Mouse (Mus musculus) kidney, postnatal 14 days (tissue): ENCODE measurements around the gene Ubxn4.
"Not testable (repeated sequence)": the region's sequence is repeated elsewhere in the genome, so short reads cannot be mapped to it uniquely, and the experiment has no call there.

Experiments
- DNase-seq: peaks from one replicate; pipeline ENCODE4 v3.0.0; 2022; ENCODE audit warnings: mixed read lengths

The Ubxn4 gene

GRCm38 (mm10) chr1:128243627-128243995, at the start of gene Ubxn4:
Gene Ubxn4, plus strand, starts transcription at chr1:128243964.
- no peak for DNase-seq

DNA sequence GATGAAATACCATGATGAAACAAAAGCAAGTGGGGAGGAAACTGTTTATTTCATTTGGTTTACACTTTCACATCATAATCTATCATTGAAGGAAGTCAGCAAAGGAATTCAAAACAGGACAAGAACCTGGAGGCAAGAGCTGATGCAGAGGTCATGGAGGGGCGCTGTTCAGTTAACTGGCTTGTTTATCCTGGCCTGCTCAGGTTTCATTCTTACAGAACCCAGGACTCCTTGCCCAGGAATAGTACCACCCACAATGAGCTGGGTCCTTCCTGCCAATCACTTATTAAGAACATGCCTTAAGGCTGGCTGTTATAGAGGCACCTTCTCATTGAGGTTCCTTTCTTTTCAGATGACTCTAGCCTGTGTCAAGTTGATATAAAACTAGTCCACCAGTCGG, 49.8 kb upstream of the Ubxn4 start:
- DNase-seq, result no peak

- DNase-seq, result no peak
These were observed 46.4 kb upstream of the Ubxn4 start for GRCm38 (mm10) chr1:128197353-128197752.

DNA sequence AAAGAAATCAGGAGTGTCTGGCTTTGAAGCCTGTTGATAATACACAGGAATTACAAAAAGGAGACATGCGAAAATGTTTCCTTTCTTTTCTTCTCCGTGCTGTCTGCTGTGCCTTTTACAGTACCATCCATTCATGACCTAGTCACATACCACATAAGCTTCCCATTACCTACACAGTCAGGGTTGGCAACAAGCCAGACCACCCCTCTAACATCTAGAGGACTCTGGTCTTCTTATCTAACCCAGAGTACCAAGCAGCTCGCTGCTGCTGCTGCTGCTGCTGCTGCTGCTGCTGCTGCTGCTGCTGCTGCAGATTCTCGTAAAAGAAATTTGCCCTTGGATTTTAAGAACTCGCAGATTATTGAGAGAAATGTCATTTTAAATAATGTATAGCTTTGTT, 30.5 kb upstream of the Ubxn4 start:
- no peak for DNase-seq

DNA sequence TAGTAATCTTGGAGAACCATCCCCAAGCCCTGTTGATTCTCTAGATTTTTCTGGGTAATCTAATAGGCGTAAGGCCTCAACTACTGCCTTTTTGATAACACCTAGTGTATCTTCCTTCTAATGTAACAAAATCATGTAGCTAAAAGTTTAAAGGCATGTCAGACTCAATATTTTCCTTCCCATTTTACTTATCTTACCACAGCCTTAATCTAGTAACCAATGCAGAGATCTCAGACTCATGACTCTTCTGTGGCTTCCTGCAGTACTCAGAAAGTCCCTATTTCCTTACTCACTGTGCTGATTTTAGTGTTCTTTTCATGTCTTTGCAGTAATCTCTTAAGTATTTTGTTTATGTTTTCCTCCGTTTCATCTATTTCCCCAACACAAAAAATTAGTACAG, 21.9 kb upstream of the Ubxn4 start:
- no peak for DNase-seq

GRCm38 (mm10) chr1:128223304-128223703, 20.5 kb upstream of the Ubxn4 start:
- no peak for DNase-seq

GRCm38 (mm10) chr1:128235181-128235580, 8.6 kb upstream of the Ubxn4 start:
- no peak for DNase-seq

DNA sequence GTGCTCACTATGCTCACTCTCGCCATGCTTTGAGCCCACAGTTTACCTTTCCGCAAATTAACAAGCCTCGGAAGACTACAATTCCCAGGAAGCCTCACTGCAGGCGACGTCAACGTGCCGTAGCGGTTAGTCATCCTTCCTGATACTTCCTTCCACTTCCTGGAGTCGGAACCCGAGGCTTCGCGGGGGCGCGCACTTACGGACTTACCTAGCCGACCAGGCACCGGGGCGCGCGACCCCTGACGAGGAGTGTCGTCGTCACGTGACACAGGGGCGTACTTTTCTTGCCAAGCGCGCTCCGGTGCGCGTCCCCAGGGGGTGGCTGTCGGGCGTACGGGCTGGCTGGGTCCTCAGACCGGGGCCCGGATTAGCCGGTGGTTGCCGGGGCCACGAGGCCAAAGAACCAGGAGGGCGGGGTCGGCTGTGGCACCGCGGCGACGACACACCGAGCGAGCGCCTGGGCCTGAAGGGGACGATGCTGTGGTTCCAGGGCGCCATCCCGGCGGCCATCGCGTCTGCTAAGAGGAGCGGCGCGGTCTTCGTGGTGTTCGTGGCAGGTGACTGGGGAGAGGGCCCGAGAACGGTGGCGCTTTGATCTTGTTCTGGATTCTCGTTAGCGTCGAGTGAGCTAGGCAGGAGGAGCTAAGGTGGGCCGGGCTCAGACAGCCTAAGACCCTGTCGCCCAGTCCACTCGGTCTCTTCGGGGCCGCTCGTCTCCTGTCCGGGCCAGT, 397 bp downstream of the Ubxn4 start:
- DNase-seq, result peak; percentile 98

DNA sequence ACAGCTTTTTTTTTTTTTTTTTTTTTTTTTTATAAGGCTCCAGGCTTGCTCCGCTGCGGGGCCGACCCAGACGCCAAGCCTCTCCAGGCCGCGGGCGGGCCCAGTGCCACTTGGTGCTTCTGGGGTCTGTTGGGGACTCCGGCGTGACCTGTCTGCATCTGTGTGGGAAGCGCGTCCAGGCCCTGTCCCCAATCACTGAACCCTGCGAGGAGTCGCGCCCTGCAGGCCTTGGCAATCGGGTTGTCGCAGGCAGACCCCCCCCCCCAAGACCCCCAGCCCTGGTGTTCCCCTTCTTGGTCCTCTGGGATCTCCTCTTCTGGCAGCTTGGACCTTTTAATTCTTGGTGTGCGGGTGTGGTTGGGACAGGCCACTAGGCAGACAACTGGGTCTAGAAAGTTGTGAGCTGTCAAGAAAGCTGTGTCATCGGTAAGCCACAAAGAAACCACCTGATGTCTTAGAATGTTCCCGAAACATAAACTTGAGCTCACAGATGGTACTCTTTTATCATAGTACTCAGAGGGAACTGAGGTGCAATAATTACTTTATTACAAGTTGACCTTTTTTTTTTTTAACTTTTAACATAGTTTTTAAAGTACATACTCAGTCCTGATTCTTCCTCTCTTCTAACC, 1.1 kb downstream of the Ubxn4 start:
- no peak for DNase-seq

DNA sequence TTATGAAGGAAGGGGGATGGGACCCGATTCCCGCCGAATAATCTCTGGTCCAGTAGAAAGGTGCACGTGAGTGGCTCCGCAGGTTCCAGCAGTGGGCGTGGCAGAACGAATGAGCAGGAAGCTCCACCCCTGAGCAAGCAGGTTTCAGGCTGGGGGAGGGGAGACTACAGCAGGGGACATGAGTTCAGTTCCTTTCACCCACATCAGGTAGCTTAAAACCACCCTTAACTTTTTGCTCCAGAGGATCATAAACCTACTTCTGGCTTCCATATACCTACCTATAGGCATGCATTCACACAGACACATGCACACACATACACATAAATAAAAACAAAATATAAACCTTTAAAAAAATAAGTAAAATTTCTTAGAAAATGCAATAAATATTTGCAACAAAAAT, 23.3 kb downstream of the Ubxn4 start:
- not testable (repeated sequence) for DNase-seq

DNA sequence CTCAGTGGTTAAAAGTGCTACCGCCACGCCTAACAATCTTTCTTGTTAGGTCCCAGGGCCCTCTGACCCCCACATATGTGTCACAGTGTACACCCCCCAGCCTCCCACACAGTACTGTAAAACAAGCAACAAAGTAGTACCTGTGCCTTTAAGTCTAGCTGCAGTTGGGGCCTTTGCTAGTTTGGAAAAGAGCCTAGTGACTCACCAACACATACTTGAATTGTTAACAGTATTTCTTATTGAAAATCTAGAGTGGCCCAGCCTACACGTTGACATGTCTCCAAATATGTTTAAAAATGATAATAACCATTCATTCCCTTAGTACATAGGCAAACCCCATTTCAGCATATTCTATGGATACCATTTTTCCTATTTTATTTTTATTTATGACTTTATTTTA, 27.0 kb downstream of the Ubxn4 start:
- no peak for DNase-seq

- DNase-seq, result no peak
These were observed 32.1 kb downstream of the Ubxn4 start for GRCm38 (mm10) chr1:128275908-128276307.

- no peak for DNase-seq
These were observed 34.8 kb downstream of the Ubxn4 start for GRCm38 (mm10) chr1:128278563-128278962.

DNA sequence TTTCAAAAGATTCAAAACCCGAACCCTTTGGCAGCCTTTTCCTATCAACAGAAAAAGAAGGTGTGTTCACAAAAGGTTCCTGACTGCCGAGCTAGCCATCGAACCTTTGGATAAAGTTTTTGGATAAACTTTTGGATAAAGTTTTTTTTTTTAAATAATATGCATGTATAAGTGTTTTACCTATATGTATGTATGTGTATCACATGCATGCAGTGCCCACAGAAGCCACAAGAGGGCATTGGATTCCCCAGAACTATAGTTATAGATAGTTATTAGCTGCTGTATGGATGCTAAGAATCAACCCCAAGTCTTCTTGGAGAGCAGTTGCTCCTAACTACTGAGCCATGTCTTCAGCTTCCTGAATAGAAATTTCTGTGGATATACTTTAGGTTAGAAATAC, 38.0 kb downstream of the Ubxn4 start:
- no peak for DNase-seq

DNA sequence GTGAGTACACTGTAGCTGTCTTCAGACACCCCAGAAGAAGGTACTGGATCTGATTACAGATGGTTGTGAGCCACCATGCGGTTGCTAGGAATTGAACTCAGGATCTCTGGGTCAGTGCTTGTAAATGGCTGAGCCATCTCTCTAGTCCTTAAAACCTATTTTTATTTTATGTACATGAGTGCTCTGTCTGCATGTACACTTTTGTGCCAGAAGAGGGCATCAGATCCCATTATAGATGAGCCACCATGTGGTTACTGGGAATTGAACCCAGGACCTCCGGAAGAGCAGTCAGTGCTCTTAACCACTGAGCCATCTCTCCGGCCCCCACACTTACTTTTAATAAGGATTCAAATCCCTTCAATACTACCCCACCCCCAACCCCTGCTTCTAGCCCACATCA, 39.2 kb downstream of the Ubxn4 start:
- no peak for DNase-seq

DNA sequence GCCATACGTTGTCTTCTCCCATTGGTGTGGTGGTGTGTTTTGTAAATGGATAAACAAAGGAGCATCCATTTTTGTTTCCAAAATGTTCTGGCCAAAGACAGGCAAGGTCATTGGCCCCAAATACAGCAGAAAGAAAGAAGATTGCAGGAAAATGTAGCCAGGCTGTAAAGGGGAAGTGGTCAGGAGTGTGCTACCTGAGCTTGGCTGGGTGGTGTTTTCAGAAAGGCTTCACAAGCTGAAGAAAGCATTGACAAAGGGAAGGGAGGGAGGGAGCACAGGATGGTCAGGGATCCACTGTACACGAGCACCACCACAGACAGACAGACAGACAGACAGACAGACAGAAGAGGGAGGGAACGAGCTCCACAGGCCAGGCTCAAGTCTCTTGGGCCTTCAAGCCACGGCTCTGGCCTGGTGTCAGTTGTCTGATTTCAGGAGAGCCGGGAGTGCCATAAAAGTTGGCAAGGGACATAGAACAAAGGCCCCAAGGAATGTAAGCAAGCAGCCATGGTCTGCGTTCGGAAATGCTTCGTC, 40.5 kb downstream of the Ubxn4 start:
- no peak for DNase-seq

DNA sequence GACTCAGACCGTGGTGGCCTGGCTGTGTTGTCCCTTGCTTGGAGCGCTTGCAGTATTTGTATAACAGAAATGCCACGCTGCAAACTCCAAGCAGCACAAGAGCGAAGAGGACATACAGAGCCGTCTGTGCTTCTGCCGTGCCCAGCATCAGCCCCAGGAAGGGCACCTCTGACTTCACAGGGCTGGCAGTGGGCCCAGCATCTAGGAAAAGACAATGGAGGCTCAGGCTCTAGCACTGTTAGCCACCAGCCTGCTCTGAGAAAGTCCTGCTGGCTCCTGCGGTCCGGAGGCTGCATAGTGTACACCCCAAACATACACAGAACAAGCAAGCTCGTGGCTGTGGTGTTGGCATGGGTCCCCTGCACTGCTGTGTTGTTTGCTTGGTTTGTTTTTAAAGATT, 41.4 kb downstream of the Ubxn4 start:
- DNase-seq, result no peak

DNA sequence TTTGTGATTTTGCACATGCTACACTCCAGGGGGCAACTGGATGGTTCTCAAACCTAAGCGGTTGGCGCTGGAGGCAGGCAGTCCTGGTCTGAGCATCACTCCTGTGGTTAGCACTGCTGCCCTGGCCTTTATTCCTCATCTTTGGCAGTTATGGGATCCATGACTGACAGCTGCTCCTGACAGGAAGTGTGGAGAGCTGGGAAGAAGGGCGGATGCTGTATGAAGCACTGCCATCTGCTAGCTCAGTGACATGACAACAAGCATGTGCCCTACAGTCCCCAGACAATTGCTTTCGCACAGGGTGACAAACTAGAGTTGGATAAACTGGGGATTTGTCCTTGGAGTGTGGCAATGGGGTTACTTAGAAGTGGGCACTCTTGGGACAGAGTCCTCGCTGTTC, 46.5 kb downstream of the Ubxn4 start:
- DNase-seq, result no peak

DNA sequence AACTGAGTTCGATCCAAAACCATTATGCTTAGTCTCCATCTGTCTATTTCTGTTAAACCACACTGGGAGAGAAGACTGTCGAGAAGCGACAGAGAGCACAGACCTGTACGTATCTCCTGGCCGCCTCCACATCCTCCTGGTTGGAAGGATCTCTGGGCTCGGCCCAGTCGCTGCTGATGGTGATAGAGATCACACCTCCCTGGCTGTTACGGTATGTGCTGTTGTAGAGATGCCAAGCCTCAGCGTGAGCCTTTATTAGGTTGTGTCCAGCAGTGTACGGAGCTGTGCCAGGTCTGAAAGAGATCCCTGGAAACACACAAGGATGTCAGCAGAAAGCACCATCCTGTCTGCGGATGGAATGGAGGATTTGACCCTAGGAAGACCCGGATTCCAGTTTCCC, 49.8 kb downstream of the Ubxn4 start:
- no peak for DNase-seq

DNA sequence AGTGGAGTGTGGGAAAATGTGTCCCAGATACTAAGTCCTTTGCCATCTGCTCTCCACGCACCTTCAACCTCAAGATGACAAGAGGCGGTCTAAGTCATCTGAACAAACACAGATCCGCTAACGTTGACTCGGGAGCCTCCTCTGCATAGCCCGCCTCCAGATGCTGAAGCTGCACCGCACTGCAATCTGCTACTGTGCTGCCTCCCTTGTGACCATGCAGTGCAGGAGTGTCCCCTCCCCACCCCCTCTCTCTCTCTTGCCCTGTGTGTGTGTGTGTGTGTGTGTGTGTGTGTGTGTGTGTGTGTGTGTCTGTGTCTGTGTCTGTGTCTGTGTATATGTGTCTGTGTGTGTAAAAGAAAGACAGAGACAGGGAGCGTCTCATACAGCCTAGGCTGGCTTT, 51.5 kb downstream of the Ubxn4 start:
- DNase-seq, result no peak

GRCm38 (mm10) chr1:128295717-128296528, 52.2 kb downstream of the Ubxn4 start:
- no peak for DNase-seq

DNA sequence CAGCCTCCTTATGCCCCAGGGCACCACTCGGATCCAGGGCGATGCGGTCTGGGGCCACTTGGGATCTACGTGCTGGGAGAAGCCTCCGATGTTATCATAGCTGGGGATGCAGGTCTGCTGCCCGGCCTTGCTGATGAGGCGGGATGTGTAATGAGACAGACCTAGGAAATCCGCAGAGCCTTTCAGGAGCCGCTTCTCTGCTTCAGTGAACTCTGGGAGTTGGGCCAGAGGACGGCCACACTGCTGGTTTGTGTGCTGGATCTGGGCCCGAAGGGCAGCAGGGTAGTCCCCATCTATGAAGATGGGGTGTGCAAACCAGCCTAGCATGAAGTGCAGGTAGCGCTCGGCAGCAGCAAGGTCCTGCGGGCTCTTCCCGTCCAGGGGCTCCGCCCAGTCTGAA, 60.1 kb downstream of the Ubxn4 start:
- DNase-seq, result peak; percentile 83

GRCm38 (mm10) chr1:128309043-128309442, 65.3 kb downstream of the Ubxn4 start:
- DNase-seq, result no peak

- DNase-seq, result no peak
These were observed 70.9 kb downstream of the Ubxn4 start for GRCm38 (mm10) chr1:128314665-128315064.
